Mouse (Mus musculus): ENCODE results near the gene Olfr1373. TPM values are rescaled to one million over a fixed set of nuclear protein-coding genes. Genes with fewer than 3 reads are reported as not detected.

Gene Olfr1373
- total and polyA plus RNA-seq, 2 experiments from 2014 or later, result not detected

DNA sequence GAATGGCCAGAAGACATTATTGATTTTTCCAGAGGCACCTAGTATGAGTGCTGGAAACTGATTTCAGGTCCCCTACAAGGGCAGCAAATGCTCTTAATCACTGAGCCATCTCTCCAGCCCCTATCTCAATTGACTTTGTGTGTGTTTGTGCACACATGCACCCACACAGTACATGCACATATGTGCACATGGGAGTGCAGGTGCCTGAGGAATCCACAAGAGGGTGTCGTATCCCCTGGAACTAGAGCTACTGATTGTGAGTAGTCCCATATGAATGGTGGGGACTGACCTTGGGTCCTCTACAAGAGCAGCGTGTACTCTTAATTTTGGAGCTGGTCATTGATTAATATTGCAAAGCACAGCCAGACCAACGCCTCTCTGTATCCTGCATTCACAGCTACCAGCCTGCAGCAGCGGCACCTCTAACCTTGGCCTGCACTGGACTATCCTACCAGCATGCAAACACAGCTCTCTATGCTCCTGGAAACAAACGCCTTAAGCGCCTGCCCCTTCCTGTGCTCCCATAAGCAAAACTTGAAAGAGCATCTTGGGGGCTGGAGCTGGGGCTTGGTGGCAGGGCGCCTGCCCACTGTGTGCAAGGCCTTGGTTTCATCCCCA, 14.8 kb downstream of the Olfr1373 start:
- Histone ChIP-seq H3K27me3 (ENCODE audit: insufficient read depth, low read length) (no peaks in the 10 kb centered on the region), H3K9ac (no peak overlapping the region), H3K4me1 (ENCODE audit: insufficient read depth) (0 out of 2 replicates have a peak, but pooled peaks cover 6% of the 10 kb centered on the region), H3K27ac (ENCODE audit: low read depth, low read length) (no peak overlapping the region), H3K4me2 (ENCODE audit: low read depth) (no peak overlapping the region), H3K4me3 (ENCODE audit: low read depth, low read length) (no peak overlapping the region), H3K36me3 (ENCODE audit: insufficient read depth) (no peaks in the 10 kb centered on the region), H3K9me3 (ENCODE audit: low read length) (0 out of 2 replicates have a peak, but pooled peaks cover 3% of the 10 kb centered on the region)
- ATAC-seq (no peak; the same call in 1 of the 2 replicates), DNase-seq (no peak)
- peak; percentile 28; the same call in 1 of the 2 replicates for TF ChIP-seq CTCF (IDR thresholded peaks at IDR 0.05; ENCODE audit: low read depth)
- 84% methylated on average over 7 of the region's 7 CpGs for WGBS

- no peak for TF ChIP-seq CTCF (IDR thresholded peaks at IDR 0.05; ENCODE audit: low read depth)
- WGBS, result 65% methylated on average over 10 of the region's 10 CpGs
- H3K4me1 ChIP-seq (ENCODE audit: insufficient read depth), result 0 out of 2 replicates have a peak, but pooled peaks cover 6% of the 10 kb centered on the region
- H3K27me3 ChIP-seq (ENCODE audit: insufficient read depth, low read length), result no peaks in the 10 kb centered on the region
- H3K27ac ChIP-seq (ENCODE audit: low read depth, low read length), result 0 out of 2 replicates have a peak overlapping the region, but pooled peaks have one; percentile 50
- no peaks in the 10 kb centered on the region for H3K9me3 ChIP-seq (ENCODE audit: low read length)
- no peak overlapping the region for H3K4me2 ChIP-seq (ENCODE audit: low read depth)
- ATAC-seq (peak; percentile 49), DNase-seq (no peak)
- H3K4me3 ChIP-seq (ENCODE audit: low read depth, low read length), result no peak overlapping the region
- H3K36me3 ChIP-seq (ENCODE audit: insufficient read depth), result 0 out of 2 replicates have a peak, but pooled peaks cover 3% of the 10 kb centered on the region
- no peak overlapping the region for H3K9ac ChIP-seq
Observed at GRCm38 (mm10) chr11:52129621-52130450, 15.5 kb downstream of the Olfr1373 start.

DNA sequence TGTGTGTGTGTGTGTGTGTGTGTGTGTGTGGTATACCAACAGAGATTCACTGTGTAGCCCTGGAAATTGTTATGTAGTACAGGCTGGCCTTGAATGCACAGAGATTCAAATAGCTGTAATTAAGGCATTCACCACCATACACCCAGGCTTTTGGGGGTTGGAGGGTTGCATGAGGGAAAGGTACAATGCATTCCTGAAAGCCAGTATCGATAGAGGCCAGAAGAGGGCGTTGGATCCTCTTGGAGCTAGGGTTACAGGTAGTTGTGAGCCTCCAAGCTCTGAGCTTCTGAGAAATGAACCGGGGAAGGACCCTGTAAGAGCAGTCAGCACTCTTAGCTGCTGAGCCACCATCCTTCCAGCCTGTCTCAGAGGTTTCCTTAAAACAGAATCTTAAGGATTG, 16.2 kb downstream of the Olfr1373 start:
- no peak for DNase-seq
- WGBS, result 30% methylated on average over 3 of the region's 3 CpGs

DNA sequence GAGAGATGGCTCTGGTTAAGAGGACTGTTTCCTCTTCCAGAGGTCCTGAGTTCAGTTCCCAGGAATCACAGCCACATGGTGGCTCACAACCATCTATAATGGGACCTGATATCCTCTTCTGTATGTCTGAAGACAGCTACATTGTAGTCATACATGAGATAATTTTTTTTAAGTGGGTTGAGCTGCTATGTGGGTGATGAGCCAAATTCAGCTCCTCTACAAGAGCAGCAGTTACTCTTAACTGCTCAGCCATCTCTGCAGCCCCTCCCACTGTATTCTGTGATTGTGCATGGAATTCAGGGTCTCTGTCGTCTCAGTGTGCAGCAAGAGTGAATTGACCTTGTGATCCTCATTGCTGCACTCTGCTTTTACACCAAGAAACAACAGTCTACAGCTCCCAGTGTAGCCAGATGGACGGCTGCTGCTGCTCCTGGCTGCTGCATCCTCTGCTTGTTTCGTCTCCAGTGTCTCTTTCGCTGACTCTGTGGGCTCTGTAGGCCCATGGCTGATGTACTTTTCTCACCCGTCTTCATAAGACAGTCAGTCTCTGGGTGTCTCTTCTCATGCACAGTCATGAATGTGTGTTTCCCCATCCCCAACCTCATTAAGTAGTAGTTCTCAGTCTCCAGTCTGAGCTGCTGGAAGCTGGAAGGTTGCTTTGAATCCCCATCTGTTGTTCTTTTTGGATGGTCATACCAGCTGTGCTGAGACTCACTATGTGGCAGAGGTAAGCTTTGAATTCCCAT, 16.8 kb downstream of the Olfr1373 start:
- Histone ChIP-seq H3K27me3 (ENCODE audit: insufficient read depth, low read length) (no peaks in the 10 kb centered on the region), H3K36me3 (ENCODE audit: insufficient read depth) (peaks cover 15% of the 10 kb centered on the region), H3K9ac (no peak overlapping the region), H3K4me3 (ENCODE audit: low read depth, low read length) (no peak overlapping the region), H3K9me3 (ENCODE audit: low read length) (no peaks in the 10 kb centered on the region), H3K4me2 (ENCODE audit: low read depth) (no peak overlapping the region), H3K27ac (ENCODE audit: low read depth, low read length) (0 out of 2 replicates have a peak overlapping the region, but pooled peaks have one; percentile 50), H3K4me1 (ENCODE audit: insufficient read depth) (0 out of 2 replicates have a peak, but pooled peaks cover 6% of the 10 kb centered on the region)
- no peak for TF ChIP-seq CTCF (IDR thresholded peaks at IDR 0.05; ENCODE audit: low read depth)
- WGBS, result 58% methylated on average over 5 of the region's 5 CpGs
- no peak; the same call in 1 of the 2 replicates for ATAC-seq
- DNase-seq, result no peak

More for the DNA sequence above, 16.2 kb downstream of the Olfr1373 start:
- no peaks in the 10 kb centered on the region for H3K27me3 ChIP-seq (ENCODE audit: insufficient read depth, low read length)
- peak; percentile 14 for TF ChIP-seq CTCF (IDR thresholded peaks at IDR 0.05; ENCODE audit: low read depth)
- no peaks in the 10 kb centered on the region for H3K9me3 ChIP-seq (ENCODE audit: low read length)
- 0 out of 2 replicates have a peak, but pooled peaks cover 6% of the 10 kb centered on the region for H3K4me1 ChIP-seq (ENCODE audit: insufficient read depth)
- H3K9ac ChIP-seq, result no peak overlapping the region
- H3K4me3 ChIP-seq (ENCODE audit: low read depth, low read length), result no peak overlapping the region
- peaks cover 9% of the 10 kb centered on the region for H3K36me3 ChIP-seq (ENCODE audit: insufficient read depth)
- peak overlapping the region; percentile 50; the same call in 1 of the 2 replicates for H3K27ac ChIP-seq (ENCODE audit: low read depth, low read length)
- no peak overlapping the region for H3K4me2 ChIP-seq (ENCODE audit: low read depth)
- 0 out of 2 replicates have a peak, but pooled peaks have one; percentile 3 for ATAC-seq

DNA sequence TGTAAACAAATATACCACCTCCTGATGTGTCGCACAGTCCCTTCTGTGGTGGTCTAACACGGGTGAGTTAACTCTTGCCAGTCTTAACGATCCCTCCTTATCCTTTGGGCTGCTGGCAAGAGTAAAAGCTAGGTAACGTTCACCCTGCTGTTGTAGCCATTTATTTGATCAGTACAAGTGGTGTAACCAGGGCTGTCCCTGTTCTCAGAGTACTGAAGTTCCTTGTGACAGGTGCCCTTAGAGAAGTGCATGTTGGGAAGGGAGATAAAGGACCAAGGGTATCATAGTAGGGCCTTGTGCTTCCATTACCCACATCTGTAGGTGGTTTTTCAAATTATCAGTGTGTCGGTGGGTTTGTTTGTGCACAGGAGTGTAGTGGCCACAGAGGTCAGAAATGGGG, 17.6 kb downstream of the Olfr1373 start:
- H3K9ac ChIP-seq, result no peak overlapping the region
- no peak overlapping the region for H3K4me2 ChIP-seq (ENCODE audit: low read depth)
- no peak for TF ChIP-seq CTCF (IDR thresholded peaks at IDR 0.05; ENCODE audit: low read depth)
- peaks cover 19% of the 10 kb centered on the region for H3K36me3 ChIP-seq (ENCODE audit: insufficient read depth)
- H3K4me3 ChIP-seq (ENCODE audit: low read depth, low read length), result no peak overlapping the region
- no peak overlapping the region for H3K27ac ChIP-seq (ENCODE audit: low read depth, low read length)
- 77% methylated on average over 5 of the region's 5 CpGs for WGBS
- no peak for DNase-seq
- no peaks in the 10 kb centered on the region for H3K9me3 ChIP-seq (ENCODE audit: low read length)
- H3K27me3 ChIP-seq (ENCODE audit: insufficient read depth, low read length), result no peaks in the 10 kb centered on the region
- 0 out of 2 replicates have a peak, but pooled peaks cover 6% of the 10 kb centered on the region for H3K4me1 ChIP-seq (ENCODE audit: insufficient read depth)
- ATAC-seq, result no peak

DNA sequence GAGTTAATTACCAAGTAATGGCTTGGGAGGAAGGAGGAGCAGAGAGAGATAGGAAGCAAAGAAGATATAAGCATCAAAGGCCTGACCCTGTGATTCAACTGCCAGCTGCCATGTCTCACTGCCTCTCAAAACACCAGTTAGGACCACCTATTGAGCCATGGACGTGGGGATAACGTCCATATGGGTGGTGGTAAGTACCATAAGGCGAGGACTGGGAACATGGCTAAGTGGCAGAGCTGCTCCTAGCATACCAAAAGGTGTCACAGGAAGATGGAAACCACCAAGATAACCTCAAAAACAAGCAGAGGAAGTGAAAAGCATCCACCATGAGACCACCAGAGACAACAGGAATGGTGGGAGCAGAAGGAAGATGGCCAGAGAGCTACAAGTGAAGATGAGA, 18.2 kb downstream of the Olfr1373 start:
- Histone ChIP-seq H3K27ac (ENCODE audit: low read depth, low read length) (no peak overlapping the region), H3K4me3 (ENCODE audit: low read depth, low read length) (no peak overlapping the region), H3K36me3 (ENCODE audit: insufficient read depth) (peaks cover 25% of the 10 kb centered on the region), H3K9me3 (ENCODE audit: low read length) (no peaks in the 10 kb centered on the region), H3K4me2 (ENCODE audit: low read depth) (no peak overlapping the region), H3K9ac (no peak overlapping the region), H3K27me3 (ENCODE audit: insufficient read depth, low read length) (no peaks in the 10 kb centered on the region), H3K4me1 (ENCODE audit: insufficient read depth) (0 out of 2 replicates have a peak, but pooled peaks cover 6% of the 10 kb centered on the region)
- TF ChIP-seq CTCF (IDR thresholded peaks at IDR 0.05; ENCODE audit: low read depth), result no peak
- WGBS, result 80% methylated on average over 3 of the region's 3 CpGs
- no peak for ATAC-seq
- no peak for DNase-seq
